Mouse (Mus musculus) effector memory CD4-positive, alpha-beta T cell, adult 7 months (primary cell): ENCODE results near the gene Nt5dc2. TPM values are rescaled to one million over a fixed set of nuclear protein-coding genes. Genes with fewer than 3 reads are reported as not detected.

Source experiments
- polyA plus RNA-seq: library from polyadenylated mRNA; unstranded; fragments of 100-300 nt; shearing (Covaris generic); gene quantifications from one replicate; pipeline ENCODE4 v1.2.1, GENCODE M21; 2017

Gene Nt5dc2
- polyA plus RNA-seq, result not detected

DNA sequence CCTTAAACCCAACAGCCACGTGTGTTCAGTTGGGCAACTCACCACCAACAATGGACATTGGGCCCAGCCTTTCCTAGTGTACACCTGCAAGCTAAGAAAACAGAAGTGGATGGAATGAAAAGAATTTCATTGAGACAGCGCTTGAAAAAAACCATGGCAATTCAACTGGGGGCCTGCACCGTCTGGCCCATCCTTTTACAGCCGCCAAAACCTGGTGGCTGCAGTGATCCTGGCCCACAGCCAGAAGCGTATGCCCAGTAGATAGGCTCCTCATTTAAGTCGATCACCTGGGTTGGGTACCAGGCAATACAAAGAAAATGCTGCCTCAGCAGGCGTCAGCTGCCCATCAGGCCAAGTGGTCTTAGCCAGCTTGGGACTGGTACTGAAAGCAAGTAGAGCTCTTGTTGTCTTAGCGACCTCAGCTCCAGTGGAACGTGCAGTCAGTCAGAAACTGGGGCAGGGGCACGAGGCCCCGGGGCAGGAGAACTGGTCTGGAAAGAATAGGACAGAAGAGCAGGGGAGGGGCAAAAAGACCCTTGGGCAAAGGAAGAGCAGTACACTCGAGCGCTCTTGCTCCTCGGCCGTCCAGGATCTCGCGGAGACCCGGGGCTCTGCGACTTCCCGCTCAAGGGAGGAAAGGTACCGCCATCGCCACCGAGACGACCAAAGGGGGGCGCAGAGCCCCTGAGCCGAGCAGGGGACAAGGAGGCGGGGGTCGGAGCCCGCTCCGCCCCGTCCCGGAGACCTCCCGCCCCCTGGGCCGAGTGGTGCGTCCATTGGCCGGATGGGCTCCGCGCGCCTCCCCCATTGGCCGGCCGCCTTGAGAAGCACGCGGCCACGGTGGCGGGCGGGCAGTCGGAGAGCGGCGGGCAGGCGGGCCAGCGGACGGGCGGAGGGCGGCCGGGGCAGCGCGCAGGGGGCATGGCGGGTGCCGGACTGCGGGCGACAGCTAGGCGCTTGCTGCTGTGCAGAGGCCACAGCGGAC lies at the start of gene Nt5dc2:
TSS of gene Nt5dc2 (plus strand) at position 818 of the 985 bp plus-strand sequence.

GRCm38 (mm10) chr14:31128826-31129219 lies 2.0 kb upstream of the Nt5dc2 start, which contains the start of gene Smim4:
Gene Smim4 (minus strand): TSS chr14:31128956.

DNA sequence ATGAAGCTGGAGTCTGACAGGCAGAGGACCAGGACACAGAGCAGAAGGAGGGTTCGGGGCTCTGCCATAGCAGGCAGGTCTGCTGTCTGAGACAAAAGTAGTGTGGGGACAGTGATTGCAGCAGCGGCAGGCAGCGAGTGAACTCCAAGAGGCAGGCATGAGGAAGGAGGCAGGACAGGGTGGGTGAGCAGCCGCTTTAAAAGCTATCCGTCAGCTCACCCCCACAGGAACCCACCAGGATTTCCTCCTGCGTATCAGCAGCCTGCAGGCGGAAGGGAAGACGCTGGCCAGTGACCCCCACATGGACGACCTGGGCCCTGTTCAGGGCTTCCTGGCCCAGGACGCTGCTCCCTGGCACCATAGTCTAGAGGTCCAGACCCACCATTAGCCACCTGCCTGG lies 37.6 kb downstream of the Nt5dc2 start, which contains the start of gene Stab1:
TSS of gene Stab1 (minus strand) at position 217 of the 400 bp plus-strand sequence.

Other genes with a start within 250 kb of the Nt5dc2 start
- gene Itih4, start 244.6 kb upstream of the Nt5dc2 start, polyA plus RNA-seq, result not detected
- gene Itih3, start 207.3 kb upstream of the Nt5dc2 start, polyA plus RNA-seq, result not detected
- not detected for gene Itih1, start 187.8 kb upstream of the Nt5dc2 start, polyA plus RNA-seq
- gene Nek4, start 179.7 kb upstream of the Nt5dc2 start, polyA plus RNA-seq, result 6.8 TPM
- gene Glt8d1, start 129.7 kb upstream of the Nt5dc2 start, polyA plus RNA-seq, result 7.8 TPM
- gene Spcs1, start 129.4 kb upstream of the Nt5dc2 start, polyA plus RNA-seq, result 155 TPM
- gene Pbrm1, start 111.9 kb upstream of the Nt5dc2 start, polyA plus RNA-seq, result 143 TPM
- 118 TPM for gene Gnl3, start 111.9 kb upstream of the Nt5dc2 start, polyA plus RNA-seq
- 55.9 TPM for gene Smim4, start 2.1 kb upstream of the Nt5dc2 start, polyA plus RNA-seq
- not detected for gene Stab1, start 37.6 kb downstream of the Nt5dc2 start, polyA plus RNA-seq
- gene Tnnc1, start 77.3 kb downstream of the Nt5dc2 start, polyA plus RNA-seq, result 0.60 TPM
- 186 TPM for gene Nisch, start 85.9 kb downstream of the Nt5dc2 start, polyA plus RNA-seq
- gene Sema3g, start 86.8 kb downstream of the Nt5dc2 start, polyA plus RNA-seq, result 0.09 TPM
- 7.2 TPM for gene Phf7, start 120.3 kb downstream of the Nt5dc2 start, polyA plus RNA-seq
- 79.9 TPM for gene Bap1, start 120.4 kb downstream of the Nt5dc2 start, polyA plus RNA-seq
- gene Dnah1, start 192.8 kb downstream of the Nt5dc2 start, polyA plus RNA-seq, result not detected
- gene Capn7, start 205.6 kb downstream of the Nt5dc2 start, polyA plus RNA-seq, result 52.5 TPM